Mouse (Mus musculus): ENCODE data around the gene Cenpp.

- TF ChIP-seq CTCF (IDR thresholded peaks at IDR 0.05; ENCODE audit: borderline replicate concordance, control insufficient read depth, extremely low read depth, insufficient read depth, low read length, poor library complexity) = no peak
- TF ChIP-seq POLR2A (IDR thresholded peaks at IDR 0.05; ENCODE audit: control insufficient read depth, extremely low read depth, insufficient read depth, low read length, poor library complexity) = no peak
Measured at GRCm38 (mm10) chr13:49428042-49428675, 224.4 kb downstream of the Cenpp start.
